Mouse (Mus musculus): Measurements from ENCODE around the gene Hsd17b6. TPM values are rescaled to one million over a fixed set of nuclear protein-coding genes. Genes with fewer than 3 reads are reported as not detected.
A peak's percentile ranks its signal among the peaks of the same experiment; 100 is the strongest.

The Hsd17b6 gene
- polyA plus RNA-seq, 1 experiment from 2014 or later = not detected

GRCm38 (mm10) chr10:127998260-127998659, 9.2 kb downstream of the Hsd17b6 start:
- no peaks in the 10 kb centered on the region for H3K4me1 ChIP-seq (replicated peaks; ENCODE audit: control insufficient read depth, insufficient read depth, low read length)
- no peak for DNase-seq (ENCODE audit: low spot score)
- no peak overlapping the region for H3K4me3 ChIP-seq (ENCODE audit: low read depth, low read length)
- no peak for ATAC-seq (replicated peaks; ENCODE audit: low FRiP score)
- H3K9me3 ChIP-seq (ENCODE audit: control insufficient read depth, low read length) = no peaks in the 10 kb centered on the region
- H3K4me2 ChIP-seq (ENCODE audit: low read depth, low read length, severe bottlenecking) = no peak overlapping the region
- WGBS = 100% methylated on average over 1 of the region's 1 CpGs
- no peak overlapping the region for H3K27ac ChIP-seq (ENCODE audit: low read depth, low read length)
- H3K27me3 ChIP-seq (ENCODE audit: control insufficient read depth, insufficient read depth, low read length) = no peaks in the 10 kb centered on the region
- H3K36me3 ChIP-seq (ENCODE audit: control insufficient read depth, insufficient read depth, low read length) = no peaks in the 10 kb centered on the region
- H3K9ac ChIP-seq (ENCODE audit: low read length) = no peak overlapping the region

GRCm38 (mm10) chr10:127996690-127997089, 10.7 kb downstream of the Hsd17b6 start:
- no peak overlapping the region for H3K4me3 ChIP-seq (ENCODE audit: low read depth, low read length)
- no peaks in the 10 kb centered on the region for H3K27me3 ChIP-seq (ENCODE audit: control insufficient read depth, insufficient read depth, low read length)
- H3K4me1 ChIP-seq (replicated peaks; ENCODE audit: control insufficient read depth, insufficient read depth, low read length) = no peaks in the 10 kb centered on the region
- no peak for DNase-seq (ENCODE audit: low spot score)
- no peaks in the 10 kb centered on the region for H3K36me3 ChIP-seq (ENCODE audit: control insufficient read depth, insufficient read depth, low read length)
- no peak for ATAC-seq (replicated peaks; ENCODE audit: low FRiP score)
- WGBS = 93% methylated on average over 3 of the region's 3 CpGs
- no peak overlapping the region for H3K27ac ChIP-seq (ENCODE audit: low read depth, low read length)
- H3K4me2 ChIP-seq (ENCODE audit: low read depth, low read length, severe bottlenecking) = no peak overlapping the region
- H3K9me3 ChIP-seq (ENCODE audit: control insufficient read depth, low read length) = no peaks in the 10 kb centered on the region
- no peak overlapping the region for H3K9ac ChIP-seq (ENCODE audit: low read length)

- Histone ChIP-seq H3K9me3 (ENCODE audit: control insufficient read depth, low read length) (no peaks in the 10 kb centered on the region), H3K27ac (ENCODE audit: low read depth, low read length) (peak overlapping the region; percentile 78), H3K4me2 (ENCODE audit: low read depth, low read length, severe bottlenecking) (peak overlapping the region; percentile 11; the same call in 1 of the 2 replicates), H3K9ac (ENCODE audit: low read length) (peak overlapping the region; percentile 27; the same call in 1 of the 2 replicates), H3K4me3 (ENCODE audit: low read depth, low read length) (no peak overlapping the region), H3K27me3 (ENCODE audit: control insufficient read depth, insufficient read depth, low read length) (no peaks in the 10 kb centered on the region), H3K36me3 (ENCODE audit: control insufficient read depth, insufficient read depth, low read length) (no peaks in the 10 kb centered on the region), H3K4me1 (replicated peaks; ENCODE audit: control insufficient read depth, insufficient read depth, low read length) (peaks cover 8% of the 10 kb centered on the region; the same call in 1 of the 2 replicates)
- ATAC-seq (replicated peaks; ENCODE audit: low FRiP score) (peak; percentile 78), DNase-seq (ENCODE audit: low spot score) (no peak)
- 14% methylated on average over 8 of the region's 8 CpGs for WGBS
These were observed 21.8 kb downstream of the Hsd17b6 start for GRCm38 (mm10) chr10:127985601-127986000.

GRCm38 (mm10) chr10:127984650-127985049, 22.8 kb downstream of the Hsd17b6 start:
- no peak for ATAC-seq (replicated peaks; ENCODE audit: low FRiP score)
- WGBS = 90% methylated on average over 5 of the region's 5 CpGs
- H3K27me3 ChIP-seq (ENCODE audit: control insufficient read depth, insufficient read depth, low read length) = no peaks in the 10 kb centered on the region
- H3K4me2 ChIP-seq (ENCODE audit: low read depth, low read length, severe bottlenecking) = no peak overlapping the region
- no peak overlapping the region for H3K4me3 ChIP-seq (ENCODE audit: low read depth, low read length)
- H3K36me3 ChIP-seq (ENCODE audit: control insufficient read depth, insufficient read depth, low read length) = no peaks in the 10 kb centered on the region
- H3K9ac ChIP-seq (ENCODE audit: low read length) = no peak overlapping the region
- no peak overlapping the region for H3K27ac ChIP-seq (ENCODE audit: low read depth, low read length)
- peaks cover 8% of the 10 kb centered on the region; the same call in 1 of the 2 replicates for H3K4me1 ChIP-seq (replicated peaks; ENCODE audit: control insufficient read depth, insufficient read depth, low read length)
- H3K9me3 ChIP-seq (ENCODE audit: control insufficient read depth, low read length) = no peaks in the 10 kb centered on the region
- DNase-seq (ENCODE audit: low spot score) = no peak

- no peaks in the 10 kb centered on the region for H3K9me3 ChIP-seq (ENCODE audit: control insufficient read depth, low read length)
- H3K9ac ChIP-seq (ENCODE audit: low read length) = no peak overlapping the region
- 10% methylated on average over 1 of the region's 1 CpGs for WGBS
- DNase-seq (ENCODE audit: low spot score) = no peak
- H3K4me1 ChIP-seq (replicated peaks; ENCODE audit: control insufficient read depth, insufficient read depth, low read length) = no peaks in the 10 kb centered on the region; the same call in 1 of the 2 replicates
- no peaks in the 10 kb centered on the region for H3K36me3 ChIP-seq (ENCODE audit: control insufficient read depth, insufficient read depth, low read length)
- H3K27me3 ChIP-seq (ENCODE audit: control insufficient read depth, insufficient read depth, low read length) = no peaks in the 10 kb centered on the region
- ATAC-seq (replicated peaks; ENCODE audit: low FRiP score) = no peak
- no peak overlapping the region for H3K4me2 ChIP-seq (ENCODE audit: low read depth, low read length, severe bottlenecking)
- no peak overlapping the region for H3K4me3 ChIP-seq (ENCODE audit: low read depth, low read length)
- H3K27ac ChIP-seq (ENCODE audit: low read depth, low read length) = no peak overlapping the region
These were observed 31.9 kb downstream of the Hsd17b6 start for GRCm38 (mm10) chr10:127975503-127975902.

- H3K27me3 ChIP-seq (ENCODE audit: control insufficient read depth, insufficient read depth, low read length) = no peaks in the 10 kb centered on the region
- no peaks in the 10 kb centered on the region for H3K9me3 ChIP-seq (ENCODE audit: control insufficient read depth, low read length)
- H3K36me3 ChIP-seq (ENCODE audit: control insufficient read depth, insufficient read depth, low read length) = no peaks in the 10 kb centered on the region
- ATAC-seq (replicated peaks; ENCODE audit: low FRiP score) (no peak), DNase-seq (ENCODE audit: low spot score) (no peak)
- no peaks in the 10 kb centered on the region; the same call in 1 of the 2 replicates for H3K4me1 ChIP-seq (replicated peaks; ENCODE audit: control insufficient read depth, insufficient read depth, low read length)
- no peak overlapping the region for H3K27ac ChIP-seq (ENCODE audit: low read depth, low read length)
- H3K4me3 ChIP-seq (ENCODE audit: low read depth, low read length) = no peak overlapping the region
- WGBS = 86% methylated on average over 3 of the region's 3 CpGs
- H3K4me2 ChIP-seq (ENCODE audit: low read depth, low read length, severe bottlenecking) = no peak overlapping the region
- no peak overlapping the region for H3K9ac ChIP-seq (ENCODE audit: low read length)
These were observed 33.3 kb downstream of the Hsd17b6 start for GRCm38 (mm10) chr10:127974062-127974461.

- ATAC-seq (replicated peaks; ENCODE audit: low FRiP score) (no peak), DNase-seq (ENCODE audit: low spot score) (no peak)
- Histone ChIP-seq H3K36me3 (ENCODE audit: control insufficient read depth, insufficient read depth, low read length) (no peaks in the 10 kb centered on the region), H3K9me3 (ENCODE audit: control insufficient read depth, low read length) (no peaks in the 10 kb centered on the region), H3K4me1 (replicated peaks; ENCODE audit: control insufficient read depth, insufficient read depth, low read length) (no peaks in the 10 kb centered on the region; the same call in 1 of the 2 replicates), H3K4me2 (ENCODE audit: low read depth, low read length, severe bottlenecking) (no peak overlapping the region), H3K9ac (ENCODE audit: low read length) (no peak overlapping the region), H3K27me3 (ENCODE audit: control insufficient read depth, insufficient read depth, low read length) (no peaks in the 10 kb centered on the region), H3K27ac (ENCODE audit: low read depth, low read length) (no peak overlapping the region), H3K4me3 (ENCODE audit: low read depth, low read length) (no peak overlapping the region)
- WGBS = 67% methylated on average over 3 of the region's 3 CpGs
These were observed 36.3 kb downstream of the Hsd17b6 start for GRCm38 (mm10) chr10:127971135-127971534.

- Histone ChIP-seq H3K27me3 (ENCODE audit: control insufficient read depth, insufficient read depth, low read length) (no peaks in the 10 kb centered on the region), H3K27ac (ENCODE audit: low read depth, low read length) (no peak overlapping the region), H3K9ac (ENCODE audit: low read length) (no peak overlapping the region), H3K4me1 (replicated peaks; ENCODE audit: control insufficient read depth, insufficient read depth, low read length) (no peaks in the 10 kb centered on the region; the same call in 1 of the 2 replicates), H3K4me3 (ENCODE audit: low read depth, low read length) (no peak overlapping the region), H3K36me3 (ENCODE audit: control insufficient read depth, insufficient read depth, low read length) (no peaks in the 10 kb centered on the region), H3K4me2 (ENCODE audit: low read depth, low read length, severe bottlenecking) (no peak overlapping the region), H3K9me3 (ENCODE audit: control insufficient read depth, low read length) (no peaks in the 10 kb centered on the region)
- DNase-seq (ENCODE audit: low spot score) (no peak), ATAC-seq (replicated peaks; ENCODE audit: low FRiP score) (no peak)
- 63% methylated on average over 3 of the region's 3 CpGs for WGBS
These were observed 37.0 kb downstream of the Hsd17b6 start for GRCm38 (mm10) chr10:127970359-127970831.

- Histone ChIP-seq H3K4me1 (replicated peaks; ENCODE audit: control insufficient read depth, insufficient read depth, low read length) (no peaks in the 10 kb centered on the region), H3K4me2 (ENCODE audit: low read depth, low read length, severe bottlenecking) (no peak overlapping the region), H3K4me3 (ENCODE audit: low read depth, low read length) (no peak overlapping the region), H3K27me3 (ENCODE audit: control insufficient read depth, insufficient read depth, low read length) (no peaks in the 10 kb centered on the region), H3K9ac (ENCODE audit: low read length) (no peak overlapping the region), H3K9me3 (ENCODE audit: control insufficient read depth, low read length) (no peaks in the 10 kb centered on the region), H3K27ac (ENCODE audit: low read depth, low read length) (no peak overlapping the region), H3K36me3 (ENCODE audit: control insufficient read depth, insufficient read depth, low read length) (no peaks in the 10 kb centered on the region)
- no peak for DNase-seq (ENCODE audit: low spot score)
- 84% methylated on average over 4 of the region's 4 CpGs for WGBS
- ATAC-seq (replicated peaks; ENCODE audit: low FRiP score) = no peak
These were observed 37.6 kb downstream of the Hsd17b6 start for GRCm38 (mm10) chr10:127969820-127970219.
